Mouse (Mus musculus) hindbrain, embryonic 10.5 days (tissue): ENCODE results near the gene Dupd1. TPM values are rescaled to one million over a fixed set of nuclear protein-coding genes. Genes with fewer than 3 reads are reported as not detected.
"Not testable (repeated sequence)": the region's sequence is repeated elsewhere in the genome, so short reads cannot be mapped to it uniquely, and the experiment has no call there.

Source experiments
- DNase-seq: peaks from one replicate; pipeline ENCODE4 v3.0.0-alpha.2; 2017; ENCODE audit warnings: low spot score
- H3K27ac ChIP-seq: fragments of 300-500 bp; sonication (generic); 2 replicates; pipeline ENCODE4 v1.5.1; 2016; ENCODE audit warnings: mild to moderate bottlenecking, moderate library complexity
- H3K27me3 ChIP-seq: fragments of 300-500 bp; sonication (generic); 2 replicates; pipeline ENCODE4 v1.6.1; 2016; ENCODE audit warnings: mild to moderate bottlenecking; ENCODE audit not compliant: poor library complexity, insufficient read depth, severe bottlenecking
- H3K36me3 ChIP-seq: fragments of 300-500 bp; sonication (generic); 2 replicates; pipeline ENCODE4 v1.6.1; 2016; ENCODE audit warnings: mild to moderate bottlenecking, moderate library complexity
- H3K4me1 ChIP-seq: fragments of 300-500 bp; sonication (generic); replicated peaks from 2 replicates; pipeline ENCODE4 v1.6.1; 2016; ENCODE audit warnings: mild to moderate bottlenecking
- H3K4me3 ChIP-seq: fragments of 300-500 bp; sonication (generic); 2 replicates; pipeline ENCODE4 v1.5.1; 2016; ENCODE audit warnings: mild to moderate bottlenecking, moderate library complexity
- H3K9me3 ChIP-seq: fragments of 300-500 bp; sonication (generic); 2 replicates; pipeline ENCODE4 v1.6.1; 2016; ENCODE audit warnings: mild to moderate bottlenecking, moderate library complexity
- WGBS: fragments of 180-500 bp; shearing (Covaris S2); methylation state at CpG from one replicate; pipeline ENCODE4 v1.1.7; 2016; 5-methylcytosine and 5-hydroxymethylcytosine counted together
- polyA plus RNA-seq: library from polyadenylated mRNA; unstranded; fragments of >200 nt; fragmentation: Nextera tagmentation; extraction: Ambion mirVana; gene quantifications from 2 replicates; pipeline ENCODE4 v1.2.1, GENCODE M21; 2016

The Dupd1 gene
- polyA plus RNA-seq, 1 experiment from 2014 or later, result 0.22 TPM

GRCm38 (mm10) chr14:21682681-21683129, 31.7 kb downstream of the Dupd1 start:
- H3K9me3 ChIP-seq, result no peaks in the 10 kb centered on the region
- H3K4me3 ChIP-seq, result peak overlapping the region; percentile 40
- under 1% methylated on average over 9 of the region's 9 CpGs for WGBS
- peaks cover 30% of the 10 kb centered on the region for H3K27me3 ChIP-seq
- peak overlapping the region; percentile 85 for H3K27ac ChIP-seq
- peak; percentile 85 for DNase-seq
- peaks cover 78% of the 10 kb centered on the region for H3K4me1 ChIP-seq
- H3K36me3 ChIP-seq, result no peaks in the 10 kb centered on the region

DNA sequence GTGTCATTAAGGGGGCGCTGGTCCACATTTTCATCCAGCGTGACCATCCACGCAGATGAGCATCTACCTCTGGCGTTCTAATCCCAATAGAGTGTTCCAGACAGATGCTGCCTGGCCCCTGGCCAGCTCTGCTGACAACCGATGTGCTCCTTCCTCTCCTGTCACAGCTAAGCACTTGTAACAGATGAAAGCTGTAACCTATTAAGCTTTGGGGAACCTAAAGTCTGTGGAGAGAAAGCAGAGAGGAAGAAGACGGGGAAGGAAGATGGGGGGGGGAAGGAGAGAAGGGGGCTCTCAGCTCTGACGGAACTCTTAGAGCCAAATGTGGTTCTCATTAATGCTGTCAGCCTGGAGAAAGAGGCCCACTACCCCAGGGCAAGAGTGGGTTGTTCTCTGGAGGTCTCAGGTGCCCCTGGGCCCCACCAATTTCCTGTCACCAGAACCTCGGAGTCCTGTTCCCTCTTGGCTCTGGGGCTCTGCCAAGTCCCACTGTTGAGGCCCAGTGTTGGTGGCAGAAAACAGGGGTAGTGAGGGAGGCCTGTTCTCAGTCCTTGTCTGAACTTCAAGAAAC, 34.7 kb downstream of the Dupd1 start:
- Histone ChIP-seq H3K36me3 (no peaks in the 10 kb centered on the region), H3K27me3 (0 out of 2 replicates have a peak, but pooled peaks cover 5% of the 10 kb centered on the region), H3K4me3 (no peak overlapping the region), H3K27ac (peak overlapping the region; percentile 76), H3K9me3 (no peaks in the 10 kb centered on the region), H3K4me1 (peaks cover 59% of the 10 kb centered on the region)
- 60% methylated on average over 8 of the region's 8 CpGs for WGBS
- DNase-seq, result peak; percentile 39

GRCm38 (mm10) chr14:21678509-21679285, 35.7 kb downstream of the Dupd1 start:
- Histone ChIP-seq H3K4me3 (no peak overlapping the region), H3K9me3 (no peaks in the 10 kb centered on the region), H3K36me3 (no peaks in the 10 kb centered on the region), H3K27me3 (no peaks in the 10 kb centered on the region), H3K27ac (peak overlapping the region; percentile 64), H3K4me1 (peaks cover 49% of the 10 kb centered on the region)
- WGBS, result 43% methylated on average over 7 of the region's 7 CpGs
- DNase-seq, result peak; percentile 68

DNA sequence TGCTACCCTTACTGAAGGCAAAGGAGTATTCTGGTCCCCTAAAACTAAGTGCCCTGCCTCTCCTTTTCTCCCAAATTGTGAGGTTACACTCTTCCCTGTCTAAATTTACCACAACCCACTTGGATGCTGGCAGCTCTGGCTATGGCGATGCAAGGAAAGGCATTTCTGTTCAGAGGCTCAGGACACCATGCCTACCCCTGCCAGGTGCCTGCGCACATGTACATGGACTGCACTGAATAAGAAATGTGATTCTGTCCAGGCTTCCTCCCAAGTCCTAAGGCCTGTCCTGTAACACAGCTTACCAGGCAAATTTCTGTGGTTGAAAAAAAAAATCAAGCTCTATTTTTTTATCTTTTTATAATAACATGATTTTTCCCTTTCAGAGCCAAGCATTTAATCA, 38.2 kb downstream of the Dupd1 start:
- no peaks in the 10 kb centered on the region for H3K27me3 ChIP-seq
- WGBS, result 94% methylated on average over 2 of the region's 2 CpGs
- H3K4me3 ChIP-seq, result no peak overlapping the region
- no peak overlapping the region for H3K27ac ChIP-seq
- no peaks in the 10 kb centered on the region for H3K36me3 ChIP-seq
- H3K4me1 ChIP-seq, result peaks cover 36% of the 10 kb centered on the region
- no peak for DNase-seq
- no peaks in the 10 kb centered on the region for H3K9me3 ChIP-seq

GRCm38 (mm10) chr14:21674471-21674870, 39.9 kb downstream of the Dupd1 start:
- Histone ChIP-seq H3K27ac (no peak overlapping the region), H3K9me3 (no peaks in the 10 kb centered on the region), H3K27me3 (no peaks in the 10 kb centered on the region), H3K4me1 (peaks cover 29% of the 10 kb centered on the region), H3K36me3 (peaks cover 17% of the 10 kb centered on the region), H3K4me3 (no peak overlapping the region)
- no peak for DNase-seq
- 76% methylated on average over 5 of the region's 5 CpGs for WGBS

- Histone ChIP-seq H3K36me3 (peaks cover 30% of the 10 kb centered on the region), H3K27ac (no peak overlapping the region), H3K4me3 (no peak overlapping the region), H3K4me1 (peaks cover 19% of the 10 kb centered on the region), H3K27me3 (no peaks in the 10 kb centered on the region), H3K9me3 (no peaks in the 10 kb centered on the region)
- 48% methylated on average over 4 of the region's 4 CpGs for WGBS
- no peak for DNase-seq
These were observed 41.3 kb downstream of the Dupd1 start for GRCm38 (mm10) chr14:21673100-21673499.

DNA sequence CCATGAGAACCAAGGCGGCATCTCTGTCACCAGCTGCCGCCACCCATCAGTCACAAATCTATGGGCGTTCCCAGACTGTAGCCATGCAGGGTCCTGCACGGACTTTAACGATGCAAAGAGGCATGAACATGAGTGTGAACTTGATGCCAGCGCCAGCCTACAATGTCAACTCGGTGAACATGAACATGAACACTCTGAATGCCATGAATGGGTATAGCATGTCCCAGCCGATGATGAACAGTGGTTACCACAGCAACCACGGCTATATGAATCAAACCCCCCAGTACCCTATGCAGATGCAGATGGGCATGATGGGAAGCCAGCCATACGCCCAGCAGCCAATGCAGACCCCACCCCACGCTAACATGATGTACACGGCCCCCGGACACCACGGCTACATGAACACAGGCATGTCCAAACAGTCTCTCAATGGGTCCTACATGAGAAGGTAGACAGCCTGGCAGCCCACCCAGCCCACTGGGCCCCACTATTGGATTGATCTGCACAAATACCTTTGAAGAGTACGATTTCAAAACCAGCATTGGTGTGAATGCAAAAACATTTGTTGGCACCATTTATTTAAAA, 43.9 kb downstream of the Dupd1 start:
- 93% methylated on average over 15 of the region's 15 CpGs for WGBS
- Histone ChIP-seq H3K36me3 (peaks cover 55% of the 10 kb centered on the region), H3K4me1 (peaks cover 17% of the 10 kb centered on the region)
- H3K27me3 ChIP-seq, H3K9me3 ChIP-seq, H3K27ac ChIP-seq, DNase-seq, H3K4me3 ChIP-seq: not testable (repeated sequence)

DNA sequence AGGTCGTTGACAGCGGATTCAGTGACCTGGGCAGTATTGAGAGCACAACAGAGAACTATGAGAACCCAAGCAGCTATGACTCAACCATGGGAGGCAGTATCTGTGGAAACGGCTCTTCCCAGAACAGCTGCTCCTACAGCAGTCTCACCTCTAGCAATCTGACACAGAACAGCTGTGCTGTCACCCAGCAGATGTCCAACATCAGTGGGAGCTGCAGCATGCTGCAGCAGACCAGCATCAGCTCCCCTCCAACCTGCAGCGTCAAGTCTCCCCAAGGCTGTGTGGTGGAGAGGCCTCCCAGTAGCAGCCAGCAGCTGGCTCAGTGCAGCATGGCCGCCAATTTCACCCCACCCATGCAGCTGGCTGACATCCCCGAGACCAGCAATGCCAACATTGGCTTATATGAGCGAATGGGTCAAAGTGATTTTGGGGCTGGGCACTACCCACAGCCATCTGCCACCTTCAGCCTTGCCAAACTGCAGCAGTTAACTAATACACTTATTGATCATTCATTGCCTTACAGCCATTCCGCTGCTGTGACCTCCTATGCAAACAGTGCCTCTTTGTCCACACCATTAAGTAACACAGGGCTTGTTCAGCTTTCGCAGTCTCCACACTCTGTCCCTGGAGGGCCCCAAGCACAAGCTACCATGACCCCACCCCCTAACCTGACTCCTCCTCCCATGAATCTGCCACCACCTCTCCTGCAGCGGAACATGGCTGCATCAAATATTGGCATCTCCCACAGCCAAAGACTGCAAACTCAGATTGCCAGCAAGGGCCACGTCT, 44.5 kb downstream of the Dupd1 start:
- Histone ChIP-seq H3K9me3 (no peaks in the 10 kb centered on the region), H3K27me3 (no peaks in the 10 kb centered on the region), H3K4me3 (no peak overlapping the region), H3K27ac (no peak overlapping the region), H3K4me1 (peaks cover 17% of the 10 kb centered on the region), H3K36me3 (peaks cover 62% of the 10 kb centered on the region)
- 85% methylated on average over 11 of the region's 11 CpGs for WGBS
- no peak for DNase-seq

GRCm38 (mm10) chr14:21669218-21669617, 45.2 kb downstream of the Dupd1 start:
- Histone ChIP-seq H3K27ac (no peak overlapping the region), H3K9me3 (no peaks in the 10 kb centered on the region), H3K27me3 (no peaks in the 10 kb centered on the region), H3K36me3 (peaks cover 68% of the 10 kb centered on the region), H3K4me3 (no peak overlapping the region), H3K4me1 (peaks cover 17% of the 10 kb centered on the region)
- no peak for DNase-seq
- WGBS, result 93% methylated on average over 11 of the region's 11 CpGs

DNA sequence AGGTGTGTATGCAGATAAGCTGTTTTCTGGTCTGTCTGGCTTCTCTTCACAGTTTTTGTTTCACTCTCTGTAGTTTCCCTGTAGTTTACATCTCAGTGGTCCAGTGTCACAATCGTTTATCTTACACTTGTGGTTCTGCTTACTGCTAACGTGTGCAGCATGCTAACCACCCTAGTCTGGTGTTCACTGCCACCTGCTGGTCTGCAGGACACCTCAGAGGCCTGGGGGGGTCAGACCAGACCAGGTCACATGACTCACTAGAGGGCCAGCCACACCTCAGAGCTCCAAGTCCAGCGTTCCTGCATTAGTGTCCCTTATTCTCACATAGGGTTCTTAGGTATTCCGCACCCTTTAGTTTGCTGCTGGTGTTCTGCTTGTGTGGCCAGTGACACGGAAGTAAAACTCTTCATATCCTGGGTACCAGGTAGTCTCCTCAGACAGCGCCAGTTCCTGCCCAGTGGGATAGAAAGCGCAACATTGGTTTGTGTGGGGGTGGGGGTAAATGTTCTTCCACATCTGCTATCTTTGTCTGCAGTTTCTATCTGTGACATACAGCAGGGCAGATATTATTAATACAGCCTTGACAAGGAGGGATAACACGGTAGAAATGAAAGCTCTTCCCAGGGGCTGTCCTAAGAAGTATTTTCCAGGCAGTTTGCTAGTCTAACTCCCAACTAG, 51.8 kb downstream of the Dupd1 start:
- H3K27ac ChIP-seq, result no peak overlapping the region
- H3K4me1 ChIP-seq, result peaks cover 12% of the 10 kb centered on the region
- no peak for DNase-seq
- WGBS, result 86% methylated on average over 8 of the region's 8 CpGs
- no peaks in the 10 kb centered on the region for H3K9me3 ChIP-seq
- H3K4me3 ChIP-seq, result no peak overlapping the region
- peaks cover 66% of the 10 kb centered on the region for H3K36me3 ChIP-seq
- no peaks in the 10 kb centered on the region for H3K27me3 ChIP-seq

DNA sequence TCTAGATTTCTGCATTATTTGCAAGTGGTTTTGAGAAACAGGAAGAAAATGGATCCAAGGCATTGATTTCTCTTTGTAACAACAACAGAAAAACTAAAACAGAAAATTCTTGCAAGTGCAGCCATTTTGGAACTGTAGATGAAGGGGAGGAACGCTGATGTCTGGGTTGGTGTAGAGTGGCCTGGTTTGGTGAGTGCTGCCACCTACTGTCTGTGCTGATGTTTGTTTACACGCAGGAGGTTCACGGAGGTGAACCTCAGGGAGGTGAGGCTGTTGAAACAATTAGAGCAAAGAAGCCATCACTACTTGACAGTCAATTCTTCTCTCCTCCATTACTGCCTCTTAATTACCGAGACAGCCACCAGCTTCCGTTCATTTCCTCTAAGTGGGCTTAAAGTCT, 54.7 kb downstream of the Dupd1 start:
- Histone ChIP-seq H3K36me3 (peaks cover 37% of the 10 kb centered on the region), H3K4me3 (no peak overlapping the region), H3K4me1 (peaks cover 15% of the 10 kb centered on the region), H3K9me3 (no peaks in the 10 kb centered on the region), H3K27ac (no peak overlapping the region), H3K27me3 (no peaks in the 10 kb centered on the region)
- 33% methylated on average over 5 of the region's 5 CpGs for WGBS
- DNase-seq, result peak; percentile 56

- H3K27ac ChIP-seq, result 0 out of 2 replicates have a peak overlapping the region, but pooled peaks have one; percentile 24
- 75% methylated on average over 13 of the region's 13 CpGs for WGBS
- peaks cover 34% of the 10 kb centered on the region for H3K36me3 ChIP-seq
- H3K4me3 ChIP-seq, result no peak overlapping the region
- no peaks in the 10 kb centered on the region for H3K9me3 ChIP-seq
- peaks cover 15% of the 10 kb centered on the region for H3K4me1 ChIP-seq
- H3K27me3 ChIP-seq, result no peaks in the 10 kb centered on the region
- no peak for DNase-seq
These were observed 55.2 kb downstream of the Dupd1 start for GRCm38 (mm10) chr14:21659155-21659554.
